Mouse (Mus musculus) intestine, postnatal 0 days (tissue): Measurements from ENCODE around the gene Hcar2. TPM values are rescaled to one million over a fixed set of nuclear protein-coding genes. Genes with fewer than 3 reads are reported as not detected.
A peak's percentile ranks its signal among the peaks of the same experiment; 100 is the strongest.

Source experiments
- ATAC-seq: fragments of 200-750 bp; cut with Nextera tagmentation; 2 replicates; pipeline ENCODE4 v1.8.0; 2017; ENCODE audit warnings: mild to moderate bottlenecking, moderate TSS enrichment, moderate library complexity
- H3K27ac ChIP-seq: fragments of 300-500 bp; sonication (generic); 2 replicates; pipeline ENCODE4 v1.5.1; 2014; ENCODE audit warnings: mild to moderate bottlenecking, low read depth, low read length, moderate library complexity
- H3K27me3 ChIP-seq: fragments of 300-500 bp; sonication (generic); replicated peaks from 2 replicates; pipeline ENCODE4 v1.6.1; 2014; ENCODE audit warnings: low read length, mixed read lengths; ENCODE audit not compliant: control insufficient read depth, insufficient read depth
- H3K36me3 ChIP-seq: fragments of 300-500 bp; sonication (generic); 2 replicates; pipeline ENCODE4 v1.6.1; 2014; ENCODE audit warnings: mild to moderate bottlenecking, moderate library complexity; ENCODE audit not compliant: control insufficient read depth, insufficient read depth
- H3K4me1 ChIP-seq: fragments of 300-500 bp; sonication (generic); replicated peaks from 2 replicates; pipeline ENCODE4 v1.6.1; 2014; ENCODE audit warnings: antibody characterized with exemption, low read length, mixed read lengths; ENCODE audit not compliant: control insufficient read depth, insufficient read depth
- H3K4me2 ChIP-seq: fragments of 300-500 bp; sonication (generic); replicated peaks from 2 replicates; pipeline ENCODE4 v1.6.1; 2014; ENCODE audit warnings: low read depth, mild to moderate bottlenecking, moderate library complexity
- H3K4me3 ChIP-seq: fragments of 300-500 bp; sonication (generic); 2 replicates; pipeline ENCODE4 v1.5.1; 2014; ENCODE audit warnings: low read depth, low read length
- H3K9ac ChIP-seq: fragments of 300-500 bp; sonication (generic); 2 replicates; pipeline ENCODE4 v1.6.1; 2014; ENCODE audit warnings: mild to moderate bottlenecking, low read depth, low read length
- H3K9me3 ChIP-seq: fragments of 300-500 bp; sonication (generic); 2 replicates; pipeline ENCODE4 v1.6.1; 2016; ENCODE audit warnings: mixed run types; ENCODE audit not compliant: control insufficient read depth
- CTCF ChIP-seq: sonication (generic); IDR thresholded peaks from 2 replicates; pipeline ENCODE4 v1.5.1; 2016; ENCODE audit warnings: low read depth, mild to moderate bottlenecking, control low read depth, antibody characterized with exemption, moderate library complexity
- WGBS: fragments of 180-500 bp; shearing (Covaris S2); extraction: QIAGEN DNeasy Blood & Tissue Kit; methylation state at CpG from one replicate; pipeline ENCODE4 v1.1.7; 2014; 5-methylcytosine and 5-hydroxymethylcytosine counted together
- polyA plus RNA-seq: library from polyadenylated mRNA; unstranded; fragments of >200 nt; fragmentation: Nextera tagmentation; extraction: Ambion mirVana; gene quantifications from 2 replicates; pipeline ENCODE4 v1.2.1, GENCODE M21; 2015

The Hcar2 gene
- polyA plus RNA-seq, 1 experiment from 2014 or later, result 0.16 TPM

- H3K4me3 ChIP-seq, result no peak overlapping the region
- H3K36me3 ChIP-seq, result no peaks in the 10 kb centered on the region
- no peak for ATAC-seq
- no peak for TF ChIP-seq CTCF
- no peak overlapping the region for H3K9ac ChIP-seq
- H3K4me1 ChIP-seq, result no peaks in the 10 kb centered on the region
- WGBS, result 66% methylated on average over 10 of the region's 10 CpGs
- no peaks in the 10 kb centered on the region for H3K9me3 ChIP-seq
- H3K27ac ChIP-seq, result no peak overlapping the region
- no peaks in the 10 kb centered on the region for H3K27me3 ChIP-seq
- no peak overlapping the region for H3K4me2 ChIP-seq
Measured at GRCm38 (mm10) chr5:123884332-123884731, 19.0 kb upstream of the Hcar2 start.

GRCm38 (mm10) chr5:123883891-123884290 lies 18.6 kb upstream of the Hcar2 start:
- Histone ChIP-seq H3K9ac (no peak overlapping the region), H3K36me3 (no peaks in the 10 kb centered on the region), H3K27me3 (no peaks in the 10 kb centered on the region), H3K4me2 (no peak overlapping the region), H3K4me1 (no peaks in the 10 kb centered on the region), H3K4me3 (no peak overlapping the region), H3K27ac (no peak overlapping the region), H3K9me3 (no peaks in the 10 kb centered on the region)
- ATAC-seq, result no peak
- 70% methylated on average over 7 of the region's 7 CpGs for WGBS
- TF ChIP-seq CTCF, result no peak

DNA sequence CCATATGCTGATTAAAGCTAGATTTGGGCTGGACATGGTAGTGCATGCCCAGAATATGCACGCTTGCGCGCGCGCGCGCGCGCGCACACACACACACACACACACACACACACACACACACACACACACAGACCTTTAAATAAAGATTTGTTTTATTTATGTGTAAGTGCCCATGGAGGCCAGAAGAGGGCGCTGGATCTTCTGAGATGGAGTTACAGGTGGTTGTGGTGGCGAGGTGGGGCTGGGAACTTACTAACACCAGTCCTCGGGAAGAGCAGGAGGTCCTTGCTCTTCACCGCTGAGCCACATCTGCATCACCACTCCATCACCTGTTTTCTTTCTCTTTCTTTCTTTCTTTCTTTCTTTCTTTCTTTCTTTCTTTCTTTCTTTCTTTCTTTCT lies 15.5 kb upstream of the Hcar2 start:
- Histone ChIP-seq H3K27me3 (no peaks in the 10 kb centered on the region), H3K27ac (no peak overlapping the region), H3K4me1 (no peaks in the 10 kb centered on the region), H3K9ac (no peak overlapping the region), H3K4me3 (no peak overlapping the region), H3K4me2 (no peak overlapping the region; the same call in 1 of the 2 replicates), H3K36me3 (no peaks in the 10 kb centered on the region), H3K9me3 (no peaks in the 10 kb centered on the region)
- ATAC-seq, result no peak
- WGBS, result 83% methylated on average over 14 of the region's 14 CpGs
- TF ChIP-seq CTCF, result peak; percentile 43

GRCm38 (mm10) chr5:123879928-123880327 lies 14.6 kb upstream of the Hcar2 start, which contains the start of gene Hcar1:
Gene Hcar1 (minus strand): TSS chr5:123880020.
- Histone ChIP-seq H3K9ac (peak within 1 kb of the TSS; percentile 43), H3K27me3 (no peaks in the 10 kb centered on the region), H3K4me1 (no peaks in the 10 kb centered on the region), H3K27ac (peak within 1 kb of the TSS; percentile 54; the same call in 1 of the 2 replicates), H3K36me3 (no peaks in the 10 kb centered on the region), H3K4me2 (peak within 1 kb of the TSS; percentile 58), H3K9me3 (no peaks in the 10 kb centered on the region), H3K4me3 (peak within 1 kb of the TSS; percentile 22)
- 20% methylated on average over 12 of the region's 12 CpGs for WGBS
- no peak; the same call in 1 of the 2 replicates for TF ChIP-seq CTCF
- ATAC-seq, result peak; percentile 54; the same call in 1 of the 2 replicates

DNA sequence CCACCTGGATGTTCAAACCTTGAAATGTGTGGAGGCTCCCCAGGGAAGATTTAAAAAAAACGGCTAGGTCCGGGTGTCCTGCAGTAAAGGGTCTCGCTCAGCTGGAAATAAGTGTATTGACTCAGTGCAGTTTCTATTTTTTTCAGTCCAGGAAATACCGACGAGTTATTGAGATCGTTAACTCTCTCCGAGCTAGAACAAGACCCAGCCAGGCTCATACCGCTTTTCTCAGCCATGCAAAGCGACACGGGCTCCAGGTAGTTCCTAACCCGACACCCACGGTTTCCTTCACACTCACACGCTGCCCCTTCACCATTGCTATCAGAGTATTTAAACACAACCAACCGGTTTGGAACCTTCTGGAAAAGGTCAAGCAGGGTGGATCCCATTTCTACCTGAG lies 12.8 kb upstream of the Hcar2 start:
- Histone ChIP-seq H3K27ac (no peak overlapping the region), H3K36me3 (no peaks in the 10 kb centered on the region), H3K4me3 (peak overlapping the region; percentile 22), H3K9me3 (no peaks in the 10 kb centered on the region), H3K27me3 (no peaks in the 10 kb centered on the region), H3K4me1 (no peaks in the 10 kb centered on the region), H3K9ac (no peak overlapping the region), H3K4me2 (peak overlapping the region; percentile 58)
- WGBS, result 15% methylated on average over 14 of the region's 14 CpGs
- TF ChIP-seq CTCF, result no peak
- ATAC-seq, result no peak

DNA sequence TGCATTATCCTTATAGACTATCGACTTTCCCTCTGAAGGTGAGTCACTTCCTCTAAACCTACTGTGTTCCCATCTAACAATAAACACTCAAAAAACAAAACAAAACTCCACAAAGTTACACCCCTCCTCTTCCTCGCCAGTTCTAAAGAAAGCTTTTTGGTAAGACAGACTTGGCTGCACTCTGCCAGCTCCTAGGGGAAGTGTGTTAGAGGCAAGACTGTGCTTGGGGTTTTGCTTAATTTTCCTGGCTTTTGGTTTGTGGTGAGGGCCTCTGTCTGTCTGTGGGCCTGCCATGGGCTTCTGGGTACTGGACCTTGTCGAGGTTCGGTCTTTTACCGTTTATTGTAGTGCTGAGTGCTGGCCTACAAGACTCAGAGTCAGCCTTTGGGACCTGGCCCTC lies 8.9 kb upstream of the Hcar2 start:
- no peak overlapping the region for H3K4me2 ChIP-seq
- TF ChIP-seq CTCF, result no peak
- H3K9ac ChIP-seq, result no peak overlapping the region
- no peak overlapping the region for H3K27ac ChIP-seq
- no peaks in the 10 kb centered on the region for H3K36me3 ChIP-seq
- no peak for ATAC-seq
- no peaks in the 10 kb centered on the region for H3K4me1 ChIP-seq
- WGBS, result 83% methylated on average over 5 of the region's 5 CpGs
- H3K9me3 ChIP-seq, result no peaks in the 10 kb centered on the region
- no peak overlapping the region for H3K4me3 ChIP-seq
- no peaks in the 10 kb centered on the region for H3K27me3 ChIP-seq

- 71% methylated on average over 4 of the region's 4 CpGs for WGBS
- H3K36me3 ChIP-seq, result no peaks in the 10 kb centered on the region
- H3K27me3 ChIP-seq, result no peaks in the 10 kb centered on the region
- no peak for ATAC-seq
- H3K4me1 ChIP-seq, result no peaks in the 10 kb centered on the region
- no peak for TF ChIP-seq CTCF
- no peak overlapping the region for H3K4me3 ChIP-seq
- no peaks in the 10 kb centered on the region for H3K9me3 ChIP-seq
- no peak overlapping the region for H3K27ac ChIP-seq
- H3K9ac ChIP-seq, result no peak overlapping the region
- H3K4me2 ChIP-seq, result no peak overlapping the region
Measured at GRCm38 (mm10) chr5:123869615-123870014, 4.3 kb upstream of the Hcar2 start.
